Mouse (Mus musculus): ENCODE results near the gene Ifnar1.
"Not testable (repeated sequence)": the region's sequence is repeated elsewhere in the genome, so short reads cannot be mapped to it uniquely, and the experiment has no call there.

Ifnar1 gene

DNA sequence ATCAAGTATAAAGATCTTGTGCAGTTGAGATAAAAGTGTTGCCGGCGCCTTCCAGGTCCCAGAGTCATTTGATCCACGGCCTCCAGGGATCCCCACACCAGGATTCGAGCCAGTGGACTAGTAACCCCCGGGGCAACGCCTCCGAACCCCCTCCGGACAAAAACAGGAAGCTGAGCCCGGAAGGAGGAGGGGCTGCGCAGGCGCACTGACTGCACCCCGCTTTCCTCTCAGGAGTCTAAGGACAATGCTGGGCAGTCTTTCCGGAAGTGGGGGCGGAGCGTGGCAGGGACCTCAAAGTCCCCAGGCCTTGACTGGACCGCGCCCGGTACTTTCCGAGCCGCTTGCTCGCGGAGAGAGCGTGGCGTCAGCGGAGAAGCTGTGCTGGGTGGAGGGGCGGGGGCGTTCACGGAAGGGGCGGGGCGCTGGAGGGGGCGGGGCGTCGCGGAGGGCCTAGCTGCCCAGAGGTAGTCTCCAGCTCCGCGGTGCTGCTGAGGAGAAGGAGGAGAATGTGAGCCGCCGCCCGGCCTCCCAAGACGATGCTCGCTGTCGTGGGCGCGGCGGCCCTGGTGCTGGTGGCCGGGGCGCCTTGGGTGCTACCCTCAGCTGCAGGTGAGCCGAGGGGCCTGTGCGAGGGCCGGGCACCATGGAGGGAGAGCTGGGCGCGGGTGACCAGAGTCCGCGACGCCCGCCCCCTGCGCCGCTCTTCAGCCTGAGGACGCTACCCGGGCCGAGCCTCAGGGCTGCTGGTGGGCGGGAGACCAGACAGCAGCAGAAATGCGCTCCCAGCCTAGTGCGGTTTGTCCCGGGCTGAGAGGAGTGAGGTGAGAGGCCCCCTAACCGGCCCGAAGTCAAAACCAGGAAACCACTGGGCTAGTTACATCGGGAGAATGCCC is at the start of gene Ifnar1:
Gene Ifnar1, plus strand, starts transcription at position 431 of the 893 bp plus-strand sequence.
- peak; percentile 95 to 97 for DNase-seq (ENCODE audit: low spot score in 2 of 2)

DNA sequence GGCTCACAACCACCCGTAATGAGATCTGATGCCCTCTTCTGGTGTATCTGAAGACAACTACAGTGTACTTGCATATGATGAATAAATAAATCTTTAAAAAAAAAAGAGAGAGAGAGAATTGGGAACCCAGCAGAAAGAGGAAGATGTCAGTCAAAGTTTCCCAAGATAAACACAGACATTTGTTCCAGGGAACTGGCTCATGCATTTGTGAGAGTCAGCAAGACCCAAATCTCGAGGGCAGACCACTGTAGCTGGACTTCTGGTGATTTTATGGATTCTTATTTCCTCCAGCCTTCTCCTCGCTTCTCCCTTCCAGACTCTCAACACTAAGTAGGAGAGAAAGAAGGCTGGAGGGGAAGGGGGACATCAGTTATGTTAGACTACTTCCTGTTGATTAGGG is 47.0 kb upstream of the Ifnar1 start:
- DNase-seq (ENCODE audit: low spot score in 2 of 2), result no peak

DNA sequence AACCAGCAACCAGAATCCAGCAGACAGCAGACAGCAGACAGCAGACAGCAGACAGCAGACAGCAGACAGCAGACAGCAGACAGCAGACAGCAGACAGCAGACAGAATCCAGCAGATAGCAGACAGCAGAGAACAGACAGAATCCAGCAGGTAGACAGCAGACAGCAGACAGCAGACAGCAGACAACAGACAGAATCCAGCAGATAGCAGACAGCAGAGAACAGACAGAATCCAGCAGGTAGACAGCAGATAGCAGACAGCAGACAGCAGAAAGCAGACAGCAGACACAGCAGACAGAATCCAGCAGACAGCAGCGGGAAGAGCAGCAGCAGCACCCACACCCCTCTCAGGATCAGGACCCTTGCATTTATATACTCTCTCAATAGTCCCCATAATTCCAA is 46.4 kb upstream of the Ifnar1 start:
- DNase-seq (ENCODE audit: low spot score in 2 of 2), result not testable (repeated sequence)

DNA sequence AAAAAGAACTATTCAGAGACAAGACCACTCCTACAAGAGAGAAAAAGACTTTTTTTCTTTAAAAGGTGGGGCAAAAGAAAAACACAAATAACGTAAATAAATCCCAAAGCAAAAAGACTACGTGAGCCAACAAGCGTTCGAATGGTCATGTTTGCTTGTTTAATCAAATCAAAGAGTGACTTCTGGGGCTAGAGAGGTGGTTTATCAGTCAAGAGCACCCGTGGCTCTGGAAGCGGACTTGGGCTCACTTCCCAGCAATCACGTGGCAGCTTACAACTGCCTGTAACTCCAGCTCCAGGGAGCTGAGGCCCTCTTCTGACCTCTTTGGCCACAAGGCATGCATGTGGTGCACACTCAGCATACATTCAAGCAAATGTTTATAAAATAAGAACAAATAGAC is 43.7 kb upstream of the Ifnar1 start:
- DNase-seq (ENCODE audit: low spot score in 2 of 2), result no peak

DNA sequence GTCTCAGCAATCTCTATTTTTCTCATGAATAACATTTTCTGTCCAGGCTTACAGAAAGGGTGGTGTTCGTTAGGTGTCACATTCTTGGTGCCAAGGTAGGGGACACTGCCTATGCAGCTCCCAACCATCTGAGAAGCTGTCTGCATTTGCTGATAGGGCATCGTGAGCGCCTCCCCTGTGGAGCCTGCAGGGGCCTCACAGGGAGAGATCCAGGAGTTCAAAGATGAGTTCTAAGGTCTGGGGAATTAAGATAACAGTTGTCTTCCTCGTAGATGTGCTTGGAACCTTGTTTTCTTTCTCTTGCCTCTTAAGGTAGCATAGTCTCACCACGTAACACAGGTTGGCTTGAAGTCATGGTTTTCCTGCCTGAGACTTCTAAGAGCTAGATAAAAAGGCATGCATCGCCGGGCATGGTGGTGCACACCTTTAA is 43.2 kb upstream of the Ifnar1 start:
- no peak for DNase-seq (ENCODE audit: low spot score in 2 of 2)

DNA sequence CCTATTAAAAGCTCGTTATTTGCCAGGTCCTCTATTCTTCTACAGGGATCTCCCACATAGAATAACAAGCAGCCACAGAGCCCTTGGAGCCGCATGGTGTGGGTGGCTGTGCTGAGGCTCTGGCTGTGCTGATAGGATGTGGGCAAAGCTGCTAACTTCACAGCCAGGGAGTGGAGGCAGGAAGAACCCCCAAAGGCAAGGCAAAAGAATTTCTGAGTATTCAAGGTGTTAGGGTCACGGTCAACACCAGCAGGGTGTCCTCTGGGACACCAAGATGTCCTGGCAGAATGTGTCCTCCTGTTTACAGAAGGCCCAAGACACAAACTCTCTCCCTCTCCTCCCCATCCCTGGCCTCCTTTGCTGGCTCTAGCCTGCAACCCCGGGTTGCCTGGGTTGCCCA is 42.6 kb upstream of the Ifnar1 start:
- no peak for DNase-seq (ENCODE audit: low spot score in 2 of 2)

DNA sequence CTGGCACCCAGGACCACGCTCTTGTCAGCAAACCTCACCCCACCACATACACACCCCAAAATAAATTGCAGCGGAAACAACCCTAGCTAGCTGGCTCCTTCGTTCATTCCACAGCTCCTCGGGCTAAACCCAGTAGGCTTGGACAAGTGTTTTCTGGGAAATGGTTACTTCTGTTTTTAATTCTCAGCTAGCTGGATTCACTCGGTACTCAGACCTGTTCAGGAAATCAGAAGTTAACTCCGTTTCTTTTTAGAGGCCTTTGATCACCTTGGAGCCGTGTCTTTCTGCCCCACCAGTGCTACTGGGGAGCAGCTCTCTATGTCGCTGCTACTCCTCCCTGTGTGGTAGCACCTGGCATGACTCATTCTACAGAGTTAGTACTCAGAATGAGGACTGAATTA is 41.8 kb upstream of the Ifnar1 start:
- no peak for DNase-seq (ENCODE audit: low spot score in 2 of 2)

DNA sequence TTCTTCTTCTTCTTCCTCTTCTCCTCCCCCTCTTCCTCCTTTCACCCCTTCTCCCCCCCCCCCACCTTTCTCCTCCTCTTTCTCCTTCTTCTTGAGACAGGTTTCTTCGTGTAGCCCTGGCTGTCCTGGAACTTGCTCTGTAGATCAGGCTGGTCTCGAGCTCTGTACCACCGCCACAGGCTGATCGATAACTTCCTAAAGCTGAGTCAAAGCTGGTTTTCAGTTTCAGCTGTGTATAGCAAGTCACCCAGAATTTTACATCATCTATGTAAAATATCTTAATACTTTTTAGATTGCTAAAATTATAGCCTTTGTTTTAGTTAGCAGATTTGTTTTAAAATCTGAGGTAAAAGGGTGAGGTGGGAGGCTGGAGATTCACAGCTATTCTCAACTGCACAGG is 40.2 kb upstream of the Ifnar1 start:
- DNase-seq (ENCODE audit: low spot score in 2 of 2), result no peak

DNA sequence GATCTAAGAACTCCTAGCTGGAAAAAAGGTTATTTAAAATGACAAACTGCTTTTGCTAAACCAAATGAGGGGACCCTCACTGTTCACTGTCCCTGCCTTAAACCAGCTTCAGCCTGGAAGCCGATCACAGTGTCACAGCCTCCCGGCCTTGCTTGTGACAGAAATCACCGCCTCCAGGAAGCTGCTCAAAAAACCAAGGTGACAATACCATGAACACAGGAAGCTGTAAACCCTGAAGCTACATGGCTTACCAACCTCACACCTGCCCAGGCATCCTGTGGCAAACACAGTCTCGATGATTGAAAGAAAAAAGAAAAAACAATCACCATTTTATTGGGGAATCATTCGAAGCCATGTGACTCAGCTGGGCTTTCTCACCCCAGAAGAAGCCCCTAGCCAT is 39.5 kb upstream of the Ifnar1 start:
- no peak for DNase-seq (ENCODE audit: low spot score in 2 of 2)

DNA sequence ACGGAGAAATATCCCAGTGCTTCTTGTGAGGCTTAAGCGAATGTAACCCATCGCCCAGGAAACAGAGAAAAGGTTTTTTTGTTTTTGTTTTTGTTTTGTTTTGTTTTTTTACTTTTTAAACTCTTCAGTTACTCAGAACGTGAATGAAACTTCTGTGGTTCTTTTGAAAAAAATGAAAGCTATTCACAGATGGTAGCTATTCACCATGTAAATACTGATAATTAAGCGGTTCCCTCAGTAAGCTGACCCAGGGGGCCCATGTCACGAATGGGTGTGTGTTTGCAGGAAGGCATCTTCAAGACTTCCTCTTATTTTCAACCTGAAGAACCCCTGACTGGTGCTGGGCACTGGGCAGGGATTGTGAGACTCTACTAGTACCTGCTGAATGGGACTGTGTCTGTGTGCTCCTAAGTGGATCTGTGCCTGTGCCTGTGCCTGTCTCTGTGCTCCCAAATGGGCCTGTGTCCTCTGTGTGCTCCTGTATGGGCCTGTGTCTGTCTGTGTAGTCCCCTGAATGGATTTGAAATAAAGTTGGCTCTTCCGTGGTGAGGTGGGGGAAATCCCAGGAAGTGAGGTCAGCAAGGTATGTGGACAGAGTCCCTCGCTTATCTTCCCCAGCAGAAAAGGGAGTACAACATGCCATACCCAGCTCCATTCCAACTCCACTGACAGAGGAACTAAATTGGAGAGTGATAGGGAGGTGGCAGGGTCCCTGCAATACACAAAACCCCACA is 38.1 kb upstream of the Ifnar1 start:
- no peak for DNase-seq (ENCODE audit: low spot score in 2 of 2)

DNA sequence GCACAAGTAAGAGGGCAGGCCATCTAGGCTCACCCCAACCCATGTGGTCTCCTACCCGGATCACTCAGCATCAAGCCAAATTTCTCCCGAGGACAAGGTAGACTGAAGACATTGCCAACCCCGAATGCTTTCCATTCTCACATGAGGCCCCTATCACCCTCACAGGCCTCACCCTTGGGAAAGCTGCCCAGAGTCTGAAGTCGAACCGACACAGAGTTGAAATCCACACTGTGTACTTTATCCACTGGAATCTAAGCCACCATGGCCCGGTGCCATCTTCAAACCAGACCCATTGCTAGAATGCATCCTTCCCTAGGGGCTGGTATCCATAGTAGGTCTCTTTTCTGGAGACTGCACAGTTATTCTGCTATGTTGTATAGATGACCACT is 37.5 kb upstream of the Ifnar1 start:
- no peak for DNase-seq (ENCODE audit: low spot score in 2 of 2)

DNA sequence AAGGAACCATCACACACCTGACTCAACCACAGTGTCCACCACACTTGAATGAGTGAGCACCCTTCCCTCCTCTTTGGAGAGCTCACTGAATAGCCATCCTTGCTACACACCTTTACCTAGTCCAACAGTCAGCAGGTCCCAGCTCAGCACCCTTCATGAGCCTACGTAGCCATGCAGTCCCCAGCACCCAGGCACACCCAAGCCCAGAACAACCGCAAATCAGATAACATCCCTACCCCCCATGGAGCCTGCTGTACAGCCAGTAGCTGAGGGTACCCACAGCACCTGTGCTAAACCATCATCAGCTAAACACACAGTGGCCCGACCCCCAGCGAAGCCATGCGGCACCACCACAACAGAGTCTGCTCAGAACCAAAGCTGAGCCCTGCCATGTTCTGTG is 37.0 kb upstream of the Ifnar1 start:
- DNase-seq (ENCODE audit: low spot score in 2 of 2), result no peak

DNA sequence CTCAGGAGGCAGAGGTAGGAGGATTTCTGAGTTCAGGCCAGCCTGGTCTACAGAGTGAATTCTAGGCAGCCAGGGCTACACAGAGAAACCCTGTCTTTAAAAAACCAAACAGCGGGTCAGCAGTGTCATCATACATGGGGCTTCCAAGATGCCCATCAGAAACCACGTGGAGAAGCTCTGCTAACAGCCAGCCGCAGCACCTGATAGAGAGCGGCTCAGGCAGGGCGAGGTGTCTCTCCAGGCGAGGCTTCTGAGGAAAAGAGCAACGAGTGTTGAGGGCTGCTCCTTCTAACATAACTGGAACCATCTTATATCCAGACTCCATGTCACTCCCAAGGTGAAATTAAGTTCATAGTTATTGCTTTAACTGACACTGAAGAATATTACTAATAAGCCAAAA is 36.1 kb upstream of the Ifnar1 start:
- no peak for DNase-seq (ENCODE audit: low spot score in 2 of 2)

DNA sequence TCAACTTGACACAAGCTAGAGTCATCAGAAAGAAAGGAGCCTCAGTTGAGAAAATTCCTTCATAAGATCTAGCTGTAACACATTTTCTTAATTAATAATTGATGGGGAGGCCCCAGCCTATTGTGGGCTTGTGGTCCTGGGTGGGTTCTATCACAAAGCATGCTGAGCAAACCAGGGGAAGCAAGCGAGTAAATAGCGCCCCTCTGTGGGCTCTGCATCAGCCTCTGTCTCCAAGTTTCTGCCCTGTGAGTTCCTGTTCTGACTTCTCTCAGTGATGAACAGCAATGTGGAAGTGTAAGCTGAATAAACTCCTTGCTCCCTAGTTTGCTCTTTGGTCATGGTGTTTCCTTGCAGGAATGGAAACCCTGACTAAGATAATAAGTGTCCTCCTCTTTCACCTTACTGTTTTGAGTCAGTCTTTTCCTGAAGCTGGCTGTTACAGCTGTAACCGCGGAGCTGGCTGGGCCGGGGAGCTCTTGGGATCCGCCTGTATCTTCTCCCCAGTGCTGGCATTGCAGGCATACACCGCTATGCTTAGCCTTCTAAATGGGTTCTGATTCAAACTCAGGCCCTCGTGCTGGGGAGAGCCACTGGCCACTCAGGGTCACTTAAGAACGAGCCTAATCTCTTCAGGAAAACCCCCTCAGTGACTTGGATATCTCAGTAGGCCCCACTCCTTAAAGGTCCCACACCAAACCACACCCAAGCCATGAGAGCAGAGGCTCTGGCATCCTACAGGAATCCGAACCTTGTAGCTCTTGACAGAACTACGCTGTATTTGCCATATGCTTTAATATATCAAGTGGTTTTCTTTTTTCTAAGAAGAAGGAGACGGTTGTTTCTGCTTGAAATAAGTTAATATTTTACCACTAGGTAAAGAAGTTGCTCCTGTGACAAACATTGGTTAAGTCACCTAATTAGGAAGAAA is 34.6 kb upstream of the Ifnar1 start:
- no peak for DNase-seq (ENCODE audit: low spot score in 2 of 2)

DNA sequence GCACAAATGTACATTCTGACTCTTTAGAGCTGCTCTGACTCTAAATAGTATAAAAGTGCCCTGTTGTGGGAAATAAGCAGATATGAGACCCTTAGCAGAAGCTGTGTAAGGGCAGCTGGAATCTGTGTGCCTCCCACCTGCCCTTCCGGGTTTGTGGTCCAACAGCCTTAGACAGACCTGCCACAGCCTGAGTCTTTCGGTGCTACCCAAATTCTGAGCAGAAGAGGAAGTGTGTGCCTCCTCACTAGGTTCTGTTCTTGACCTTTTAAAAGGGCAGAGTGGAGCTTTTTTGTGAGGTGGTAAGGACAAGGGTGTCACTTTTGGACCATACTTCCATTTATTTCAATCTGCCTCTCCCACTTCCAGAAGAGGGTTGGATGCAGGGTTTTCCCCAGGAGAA is 33.1 kb upstream of the Ifnar1 start:
- DNase-seq (ENCODE audit: low spot score in 2 of 2), result no peak

DNA sequence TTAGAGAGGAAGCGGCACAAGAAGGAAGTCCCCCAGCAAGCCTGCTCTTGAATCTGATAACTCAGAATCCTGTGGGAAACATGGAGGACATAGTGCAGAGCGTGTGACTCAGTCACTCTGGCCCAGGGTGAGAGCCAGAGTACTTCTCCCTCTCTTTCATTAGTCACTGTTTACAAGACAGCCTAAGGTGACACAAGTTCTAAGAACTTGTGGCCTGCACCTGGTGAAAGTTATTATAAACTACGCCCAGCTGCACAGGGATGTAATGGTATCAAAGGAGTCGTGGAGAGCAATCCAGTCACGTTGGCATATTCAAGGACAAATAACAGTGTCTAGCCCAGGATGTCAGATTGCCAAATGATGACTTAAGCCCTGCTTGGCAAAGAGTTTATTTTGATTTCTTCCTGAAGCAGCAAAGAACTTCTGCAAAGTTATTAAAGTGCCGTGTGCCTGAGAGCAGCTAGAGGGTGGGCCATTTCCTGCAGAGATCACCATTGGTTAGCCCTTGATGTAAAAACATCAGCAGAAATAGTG is 32.6 kb upstream of the Ifnar1 start:
- no peak for DNase-seq (ENCODE audit: low spot score in 2 of 2)

DNA sequence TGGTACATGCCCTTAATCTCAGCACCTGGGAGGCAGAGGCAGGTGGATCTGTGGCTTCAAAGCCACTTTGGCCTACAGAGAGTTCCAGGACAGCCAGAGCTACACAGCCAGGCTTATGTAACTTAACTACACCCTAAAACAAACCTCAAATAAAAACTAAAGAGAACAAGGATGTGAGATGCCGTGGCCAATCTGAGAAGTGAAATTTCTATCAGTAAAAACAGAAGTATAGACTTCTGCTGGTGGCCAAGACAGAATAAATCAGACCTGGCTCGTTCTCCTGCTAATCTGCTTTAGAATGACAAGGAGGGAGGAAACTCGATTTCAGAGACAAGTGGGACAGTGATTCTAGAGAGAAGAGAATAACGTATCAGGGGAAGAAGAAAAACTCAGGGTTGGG is 29.2 kb upstream of the Ifnar1 start:
- DNase-seq (ENCODE audit: low spot score in 2 of 2), result no peak

DNA sequence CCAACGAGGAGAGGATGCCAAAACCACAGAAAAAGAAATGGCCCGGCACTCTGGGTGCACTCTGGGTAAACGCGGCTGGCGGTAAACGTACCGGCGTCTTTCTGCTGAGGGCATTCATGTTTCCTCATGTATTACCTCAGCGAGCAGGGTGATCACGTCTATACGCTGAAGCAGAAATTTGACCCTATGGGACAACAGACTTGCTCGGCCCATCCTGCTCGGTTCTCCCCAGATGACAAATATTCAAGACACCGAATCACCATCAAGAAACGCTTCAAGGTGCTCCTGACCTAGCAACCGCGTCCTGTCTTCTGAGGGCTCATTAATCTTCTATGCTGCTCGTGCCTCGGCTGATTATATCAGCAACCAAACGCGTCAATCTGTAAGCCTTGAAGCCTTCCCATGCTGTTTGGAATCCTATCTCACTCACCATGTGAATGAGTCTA is 26.7 kb upstream of the Ifnar1 start:
- no peak for DNase-seq (ENCODE audit: low spot score in 2 of 2)

DNA sequence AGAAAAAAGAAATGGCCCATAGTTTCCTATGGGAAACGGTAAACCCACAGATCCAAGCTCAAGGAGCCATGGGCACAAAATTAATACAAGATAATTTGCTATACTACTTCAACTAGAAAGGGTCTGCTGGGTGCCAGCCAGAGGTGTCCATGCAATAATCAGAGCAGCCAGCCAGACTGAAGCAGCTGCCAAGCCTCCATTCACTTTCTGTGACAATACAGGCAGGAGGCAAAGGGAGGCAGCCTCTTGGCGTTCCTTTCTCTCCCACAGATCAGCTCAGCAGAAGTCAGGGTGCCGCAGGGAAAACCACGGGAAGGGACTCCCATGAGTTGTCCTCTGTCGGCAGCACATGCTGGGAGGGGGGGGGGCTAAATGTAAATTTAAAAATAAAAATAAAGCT is 26.1 kb upstream of the Ifnar1 start:
- peak in 1 of 2 experiments; percentile 30 for DNase-seq (ENCODE audit: low spot score in 2 of 2)

DNA sequence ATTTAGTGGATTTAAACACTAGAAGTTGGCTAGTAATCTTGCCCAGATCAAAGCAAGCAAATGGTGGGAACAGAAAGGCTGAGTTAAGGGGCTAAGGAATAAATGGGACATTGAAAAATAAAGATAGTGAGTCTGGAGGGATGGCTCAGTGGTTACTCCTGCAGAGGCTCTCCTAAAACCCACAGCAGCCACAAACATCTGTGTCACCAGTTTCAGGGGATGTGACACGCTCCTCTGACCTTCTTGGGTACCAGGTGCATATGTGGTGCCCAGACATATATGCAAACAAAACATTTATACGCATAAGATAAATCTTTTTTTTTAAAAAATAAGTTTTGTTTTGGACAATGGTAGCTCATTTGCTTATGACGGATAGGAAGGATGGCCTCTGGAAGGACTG is 25.6 kb upstream of the Ifnar1 start:
- DNase-seq (ENCODE audit: low spot score in 2 of 2), result no peak

DNA sequence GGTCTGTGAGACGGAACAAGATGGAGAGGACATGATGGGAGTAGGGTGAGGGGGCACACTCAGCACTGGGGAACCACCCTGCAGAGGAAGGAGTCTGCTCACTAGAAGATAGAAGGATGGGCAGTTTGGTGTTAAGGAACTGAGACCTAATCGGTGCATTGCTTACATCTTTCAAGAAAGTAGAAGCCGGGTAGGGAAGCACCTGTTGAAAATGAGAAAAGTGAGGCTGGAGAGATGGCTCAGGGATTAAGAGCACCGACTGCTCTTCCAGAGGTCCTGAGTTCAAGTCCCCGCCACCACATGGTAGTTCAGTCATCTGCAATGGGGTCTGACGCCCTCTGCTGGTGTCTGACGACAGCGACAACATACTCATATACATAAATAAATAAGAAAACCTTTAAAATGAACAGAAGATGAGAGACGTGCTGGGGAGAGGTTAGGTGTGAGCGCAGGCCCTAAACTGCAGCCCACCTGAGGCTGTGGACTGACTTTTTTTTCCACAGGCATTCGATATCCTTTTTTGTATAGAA is 25.1 kb upstream of the Ifnar1 start:
- DNase-seq (ENCODE audit: low spot score in 2 of 2), result no peak
